Mouse (Mus musculus): ENCODE measurements around the gene Ssh2. TPM values are rescaled to one million over a fixed set of nuclear protein-coding genes. Genes with fewer than 3 reads are reported as not detected.
"Not testable (repeated sequence)": the region's sequence is repeated elsewhere in the genome, so short reads cannot be mapped to it uniquely, and the experiment has no call there.

Ssh2 gene
- polyA plus RNA-seq, 1 experiment from 2014 or later = 14.3 TPM

DNA sequence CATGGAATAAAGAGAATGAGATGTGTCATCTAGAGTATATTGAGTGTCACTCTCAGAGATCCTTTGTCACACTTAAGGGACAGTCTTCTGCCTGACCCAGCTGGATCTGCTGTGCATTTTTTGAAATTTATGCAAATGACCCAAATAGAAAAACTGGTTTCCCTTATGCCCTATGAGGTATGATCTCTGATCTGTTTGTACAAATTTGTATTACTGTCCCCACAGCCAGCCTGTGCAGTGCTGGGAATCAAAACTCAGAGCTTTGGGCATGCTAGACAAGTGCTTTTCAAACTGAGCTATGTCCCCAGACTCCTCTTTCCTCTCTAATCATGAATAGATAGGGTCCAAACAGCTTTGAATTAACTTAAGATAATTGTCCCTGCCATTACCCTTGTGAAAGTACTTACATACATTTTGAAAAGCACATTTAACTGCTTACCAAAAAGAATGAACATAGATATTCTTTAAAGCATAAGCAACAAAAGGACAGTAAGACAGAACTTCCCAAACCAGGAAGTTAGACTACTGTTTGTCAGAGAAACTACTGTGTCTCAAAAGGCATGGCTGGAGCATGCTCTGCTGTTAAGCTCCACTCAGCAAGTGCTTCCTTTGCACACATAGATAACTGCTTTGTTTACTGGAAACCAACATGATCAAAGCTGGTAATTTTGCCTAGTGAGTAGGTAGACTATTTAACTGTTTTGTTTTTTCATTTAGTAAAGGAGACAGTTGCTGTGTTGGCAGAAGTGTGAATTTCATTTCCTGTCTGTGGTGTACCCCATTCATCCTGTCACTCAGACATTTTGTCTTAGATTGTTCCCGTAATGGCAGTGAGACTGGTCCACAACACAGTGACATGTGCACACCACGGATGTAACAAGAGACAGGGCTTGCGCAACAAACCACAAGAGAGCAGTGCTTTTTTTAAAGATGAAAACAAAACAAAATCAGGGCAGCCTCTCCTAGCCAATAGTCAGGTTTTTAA lies 169.9 kb downstream of the Ssh2 start:
- 78% methylated on average over 3 of the region's 3 CpGs for WGBS
- no peak for DNase-seq (ENCODE audit: low spot score)
- H3K27ac ChIP-seq (ENCODE audit: low read depth, low read length) = no peak overlapping the region
- H3K4me2 ChIP-seq (ENCODE audit: low read depth) = no peak overlapping the region
- H3K4me3 ChIP-seq (ENCODE audit: low read depth, low read length) = no peak overlapping the region
- ATAC-seq (ENCODE audit: insufficient read depth, low FRiP score, low TSS enrichment) = no peak
- no peaks in the 10 kb centered on the region for H3K27me3 ChIP-seq (ENCODE audit: control insufficient read depth, insufficient read depth, low read length)
- no peaks in the 10 kb centered on the region for H3K9me3 ChIP-seq (ENCODE audit: control insufficient read depth, low read length)
- H3K36me3 ChIP-seq (ENCODE audit: control insufficient read depth, insufficient read depth, low read length) = no peaks in the 10 kb centered on the region
- H3K9ac ChIP-seq (ENCODE audit: low read length) = no peak overlapping the region
- H3K4me1 ChIP-seq (ENCODE audit: control insufficient read depth, insufficient read depth, low read length) = no peaks in the 10 kb centered on the region

DNA sequence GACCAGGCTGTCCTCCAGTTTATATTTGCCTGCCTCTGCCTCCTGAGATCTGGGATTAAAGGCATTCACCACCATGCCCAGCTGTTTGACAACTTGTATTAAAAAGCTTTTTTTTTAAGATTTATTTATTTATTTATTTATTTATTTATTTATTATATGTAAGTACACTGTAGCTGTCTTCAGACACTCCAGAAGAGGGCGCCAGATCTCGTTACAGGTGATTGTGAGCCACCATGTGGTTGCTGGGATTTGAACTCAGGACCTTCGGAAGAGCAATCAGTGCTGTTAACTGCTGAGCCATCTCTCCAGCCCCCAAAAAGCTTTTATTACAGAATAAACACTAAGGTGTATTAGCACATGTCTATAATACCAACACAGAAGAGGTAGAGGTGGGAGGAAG lies 172.1 kb downstream of the Ssh2 start:
- WGBS = 89% methylated on average over 3 of the region's 3 CpGs

GRCm38 (mm10) chr11:77395539-77395938 lies 179.5 kb downstream of the Ssh2 start:
- H3K4me2 ChIP-seq (ENCODE audit: low read depth) = no peak overlapping the region
- ATAC-seq (ENCODE audit: insufficient read depth, low FRiP score, low TSS enrichment) (no peak), DNase-seq (ENCODE audit: low spot score) (no peak)
- H3K9me3 ChIP-seq (ENCODE audit: control insufficient read depth, low read length) = no peaks in the 10 kb centered on the region
- no peaks in the 10 kb centered on the region for H3K27me3 ChIP-seq (ENCODE audit: control insufficient read depth, insufficient read depth, low read length)
- H3K4me1 ChIP-seq (ENCODE audit: control insufficient read depth, insufficient read depth, low read length) = no peaks in the 10 kb centered on the region
- H3K36me3 ChIP-seq (ENCODE audit: control insufficient read depth, insufficient read depth, low read length) = no peaks in the 10 kb centered on the region
- 82% methylated on average over 2 of the region's 2 CpGs for WGBS
- H3K4me3 ChIP-seq (ENCODE audit: low read depth, low read length) = no peak overlapping the region
- no peak overlapping the region for H3K9ac ChIP-seq (ENCODE audit: low read length)
- H3K27ac ChIP-seq (ENCODE audit: low read depth, low read length) = no peak overlapping the region

More for the DNA sequence above, 172.1 kb downstream of the Ssh2 start:
- H3K9me3 ChIP-seq (ENCODE audit: control insufficient read depth, low read length); DNase-seq (ENCODE audit: low spot score); H3K27me3 ChIP-seq (ENCODE audit: control insufficient read depth, insufficient read depth, low read length); H3K36me3 ChIP-seq (ENCODE audit: control insufficient read depth, insufficient read depth, low read length); H3K9ac ChIP-seq (ENCODE audit: low read length); H3K27ac ChIP-seq (ENCODE audit: low read depth, low read length); H3K4me1 ChIP-seq (ENCODE audit: control insufficient read depth, insufficient read depth, low read length); H3K4me3 ChIP-seq (ENCODE audit: low read depth, low read length); ATAC-seq (ENCODE audit: insufficient read depth, low FRiP score, low TSS enrichment); H3K4me2 ChIP-seq (ENCODE audit: low read depth): not testable (repeated sequence)

DNA sequence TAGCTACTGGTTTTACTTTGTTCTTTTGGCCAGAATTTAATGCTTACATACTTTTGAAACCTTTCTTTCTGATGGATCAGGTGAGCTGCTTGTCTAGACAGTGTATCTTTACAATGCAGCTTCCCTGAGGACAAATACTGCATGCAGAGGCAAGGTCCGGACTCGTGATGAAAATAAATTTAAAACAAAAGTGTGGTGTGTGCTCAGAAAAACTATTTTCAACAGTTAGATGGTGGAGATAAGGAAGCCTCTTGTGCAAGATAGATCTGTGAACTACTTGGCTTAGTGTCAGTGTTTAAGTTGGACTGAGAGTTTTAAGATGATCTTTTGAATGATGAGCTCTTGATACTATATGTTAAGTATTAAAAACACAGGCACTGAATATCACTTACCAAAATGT lies 186.4 kb downstream of the Ssh2 start:
- H3K36me3 ChIP-seq (ENCODE audit: control insufficient read depth, insufficient read depth, low read length) = no peaks in the 10 kb centered on the region
- no peaks in the 10 kb centered on the region for H3K9me3 ChIP-seq (ENCODE audit: control insufficient read depth, low read length)
- ATAC-seq (ENCODE audit: insufficient read depth, low FRiP score, low TSS enrichment) (no peak), DNase-seq (ENCODE audit: low spot score) (no peak)
- H3K4me1 ChIP-seq (ENCODE audit: control insufficient read depth, insufficient read depth, low read length) = no peaks in the 10 kb centered on the region
- H3K4me2 ChIP-seq (ENCODE audit: low read depth) = no peak overlapping the region
- no peak overlapping the region for H3K27ac ChIP-seq (ENCODE audit: low read depth, low read length)
- WGBS = 83% methylated on average over 2 of the region's 2 CpGs
- no peak overlapping the region for H3K4me3 ChIP-seq (ENCODE audit: low read depth, low read length)
- no peak overlapping the region for H3K9ac ChIP-seq (ENCODE audit: low read length)
- H3K27me3 ChIP-seq (ENCODE audit: control insufficient read depth, insufficient read depth, low read length) = no peaks in the 10 kb centered on the region

- 89% methylated on average over 2 of the region's 2 CpGs for WGBS
- DNase-seq (ENCODE audit: low spot score) (no peak), ATAC-seq (ENCODE audit: insufficient read depth, low FRiP score, low TSS enrichment) (no peak)
- Histone ChIP-seq H3K4me2 (ENCODE audit: low read depth) (no peak overlapping the region), H3K27me3 (ENCODE audit: control insufficient read depth, insufficient read depth, low read length) (no peaks in the 10 kb centered on the region), H3K4me1 (ENCODE audit: control insufficient read depth, insufficient read depth, low read length) (no peaks in the 10 kb centered on the region), H3K9ac (ENCODE audit: low read length) (no peak overlapping the region), H3K4me3 (ENCODE audit: low read depth, low read length) (no peak overlapping the region), H3K27ac (ENCODE audit: low read depth, low read length) (no peak overlapping the region), H3K9me3 (ENCODE audit: control insufficient read depth, low read length) (no peaks in the 10 kb centered on the region), H3K36me3 (ENCODE audit: control insufficient read depth, insufficient read depth, low read length) (no peaks in the 10 kb centered on the region)
Observed at GRCm38 (mm10) chr11:77406329-77406728, 190.2 kb downstream of the Ssh2 start.

DNA sequence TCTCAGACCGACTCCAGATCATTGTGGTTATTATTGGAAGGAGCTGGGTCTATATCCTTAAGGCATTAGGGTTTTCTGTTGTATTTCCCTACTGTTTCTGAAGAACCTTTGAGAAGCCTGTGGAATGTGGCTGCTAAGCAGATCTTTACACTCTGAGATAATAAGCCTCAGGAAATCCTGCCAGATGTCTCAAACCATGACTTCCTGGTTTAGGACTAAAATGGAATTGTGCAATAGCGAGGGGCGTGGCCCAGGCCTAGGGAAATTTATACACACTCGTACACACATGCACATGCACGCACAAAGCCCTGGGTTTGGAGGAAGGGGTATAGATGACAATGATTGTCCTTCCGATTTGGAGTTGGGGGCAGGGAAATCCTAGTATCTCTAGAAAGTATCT lies 193.8 kb downstream of the Ssh2 start:
- no peak for ATAC-seq (ENCODE audit: insufficient read depth, low FRiP score, low TSS enrichment)
- H3K9me3 ChIP-seq (ENCODE audit: control insufficient read depth, low read length) = no peaks in the 10 kb centered on the region
- no peak for DNase-seq (ENCODE audit: low spot score)
- H3K4me1 ChIP-seq (ENCODE audit: control insufficient read depth, insufficient read depth, low read length) = no peaks in the 10 kb centered on the region
- no peaks in the 10 kb centered on the region for H3K27me3 ChIP-seq (ENCODE audit: control insufficient read depth, insufficient read depth, low read length)
- H3K36me3 ChIP-seq (ENCODE audit: control insufficient read depth, insufficient read depth, low read length) = no peaks in the 10 kb centered on the region
- no peak overlapping the region for H3K9ac ChIP-seq (ENCODE audit: low read length)
- no peak overlapping the region for H3K4me3 ChIP-seq (ENCODE audit: low read depth, low read length)
- 88% methylated on average over 6 of the region's 6 CpGs for WGBS
- no peak overlapping the region for H3K27ac ChIP-seq (ENCODE audit: low read depth, low read length)
- no peak overlapping the region for H3K4me2 ChIP-seq (ENCODE audit: low read depth)

- H3K36me3 ChIP-seq (ENCODE audit: control insufficient read depth, insufficient read depth, low read length) = no peaks in the 10 kb centered on the region
- H3K27me3 ChIP-seq (ENCODE audit: control insufficient read depth, insufficient read depth, low read length) = no peaks in the 10 kb centered on the region
- H3K9me3 ChIP-seq (ENCODE audit: control insufficient read depth, low read length) = no peaks in the 10 kb centered on the region
- DNase-seq (ENCODE audit: low spot score) (no peak), ATAC-seq (ENCODE audit: insufficient read depth, low FRiP score, low TSS enrichment) (no peak)
- no peak overlapping the region for H3K27ac ChIP-seq (ENCODE audit: low read depth, low read length)
- no peak overlapping the region for H3K4me3 ChIP-seq (ENCODE audit: low read depth, low read length)
- H3K4me2 ChIP-seq (ENCODE audit: low read depth) = no peak overlapping the region
- no peak overlapping the region for H3K9ac ChIP-seq (ENCODE audit: low read length)
- H3K4me1 ChIP-seq (ENCODE audit: control insufficient read depth, insufficient read depth, low read length) = no peaks in the 10 kb centered on the region
Observed at GRCm38 (mm10) chr11:77411284-77411683, 195.2 kb downstream of the Ssh2 start.

DNA sequence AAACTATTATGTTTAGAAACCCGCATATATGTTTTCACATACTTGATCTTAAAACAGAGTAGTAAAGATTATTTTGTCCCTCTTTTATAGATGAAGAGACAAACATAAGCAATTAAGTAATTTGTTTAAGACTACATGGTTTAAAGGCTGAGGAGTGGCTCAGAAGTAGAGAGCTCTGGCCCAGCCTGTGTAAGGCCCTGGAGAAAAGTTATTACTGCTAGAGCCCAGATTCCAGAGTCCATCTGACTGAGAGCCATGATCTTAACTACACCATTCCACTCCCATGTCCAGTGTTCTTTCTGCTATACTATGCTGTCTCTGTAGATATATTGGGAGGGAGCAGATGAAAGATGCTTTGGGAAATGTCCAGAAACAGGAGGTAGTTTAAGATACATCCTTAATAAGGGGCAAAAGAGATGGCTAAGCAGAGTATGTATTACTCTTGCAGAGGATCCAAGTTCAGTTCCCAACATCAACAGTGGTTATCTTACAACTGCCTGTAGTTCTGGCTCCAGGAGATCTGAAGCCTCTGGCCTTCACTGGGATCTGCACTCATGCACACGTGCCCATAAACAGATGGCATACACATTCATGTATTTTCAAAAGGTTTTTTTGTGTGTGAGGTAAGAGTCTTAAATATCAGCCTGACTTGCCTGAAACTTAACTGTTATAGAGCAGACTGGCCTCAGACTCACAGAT lies 198.2 kb downstream of the Ssh2 start:
- Histone ChIP-seq H3K9ac (ENCODE audit: low read length) (no peak overlapping the region), H3K4me2 (ENCODE audit: low read depth) (no peak overlapping the region), H3K4me3 (ENCODE audit: low read depth, low read length) (no peak overlapping the region), H3K27me3 (ENCODE audit: control insufficient read depth, insufficient read depth, low read length) (no peaks in the 10 kb centered on the region), H3K27ac (ENCODE audit: low read depth, low read length) (no peak overlapping the region), H3K9me3 (ENCODE audit: control insufficient read depth, low read length) (no peaks in the 10 kb centered on the region), H3K36me3 (ENCODE audit: control insufficient read depth, insufficient read depth, low read length) (no peaks in the 10 kb centered on the region), H3K4me1 (ENCODE audit: control insufficient read depth, insufficient read depth, low read length) (no peaks in the 10 kb centered on the region)
- no peak for ATAC-seq (ENCODE audit: insufficient read depth, low FRiP score, low TSS enrichment)
- no peak for DNase-seq (ENCODE audit: low spot score)
- 89% methylated on average over 2 of the region's 2 CpGs for WGBS

Data from neural tube, embryonic 11.5 days (tissue).